20 mouse cellular contexts compared by ENCODE assay signal in genomic region chr3:88203456-88203855, GRCm38 (mm10). TPM values are rescaled to one million over a fixed set of nuclear protein-coding genes. Genes with fewer than 3 reads are reported as not detected.
DNase-seq lines count a peak whose midpoint lies in the region; ATAC-seq and TF ChIP-seq lines count a peak whose summit lies in the region.
"Had no signal": no experiment of that assay in that cellular context is flagged by ENCODE, and none has a peak within 500 bp of the region (broad histone marks: within the 10 kb centered on the region; RNA-seq: fewer than 3 reads in every experiment).

No protein-coding gene starts in this region.

- H3K4me1 ChIP-seq in midbrain, embryonic 13.5 days (replicated peaks), result peaks cover 97% of the 10 kb centered on the region
- peaks cover 63% of the 10 kb centered on the region for H3K4me1 ChIP-seq in midbrain, embryonic 10.5 days
- H3K4me1 ChIP-seq in forebrain, postnatal 0 days (ENCODE audit: insufficient read depth), result peaks cover 42% of the 10 kb centered on the region
- peaks cover 61% of the 10 kb centered on the region for H3K4me1 ChIP-seq in midbrain, embryonic 15.5 days
- no peaks in the 10 kb centered on the region for H3K4me1 ChIP-seq in kidney, adult 2 months (ENCODE audit: control insufficient read depth, insufficient read depth, low read length)

- peak overlapping the region; percentile 16 for H3K4me2 ChIP-seq in midbrain, embryonic 13.5 days (replicated peaks)
- H3K4me2 ChIP-seq in forebrain, postnatal 0 days (ENCODE audit: low read depth), result peak overlapping the region; percentile 97
- H3K4me2 ChIP-seq in midbrain, embryonic 15.5 days, result 0 out of 2 replicates have a peak overlapping the region, but pooled peaks have one; percentile 8
- H3K4me2 ChIP-seq: lung, embryonic 15.5 days had no signal

- peak overlapping the region; percentile 98 for H3K27ac ChIP-seq in midbrain, embryonic 13.5 days
- no peak overlapping the region; the same call in 1 of the 2 replicates for H3K27ac ChIP-seq in midbrain, embryonic 10.5 days (replicated peaks)
- peak overlapping the region; percentile 99 for H3K27ac ChIP-seq in forebrain, postnatal 0 days (ENCODE audit: low read depth, low read length)
- peak overlapping the region; percentile 85 for H3K27ac ChIP-seq in midbrain, embryonic 15.5 days
- H3K27ac ChIP-seq in kidney, adult 2 months (ENCODE audit: insufficient read depth, low read depth, low read length), result no peak overlapping the region
- H3K27ac ChIP-seq: heart, embryonic 10.5 days; lung, embryonic 15.5 days had no signal

- ATAC-seq in midbrain, embryonic 13.5 days, result no peak
- no peak for ATAC-seq in forebrain, postnatal 0 days
- no peak for ATAC-seq in midbrain, embryonic 15.5 days (replicated peaks)
- no peak for ATAC-seq in erythroid progenitor cell, adult 5-6 weeks (replicated peaks; ENCODE audit: low FRiP score, poor library complexity, severe bottlenecking)

- H3K9ac ChIP-seq in midbrain, embryonic 13.5 days (replicated peaks), result no peak overlapping the region
- H3K9ac ChIP-seq in forebrain, postnatal 0 days, result peak overlapping the region; percentile 96
- H3K9ac ChIP-seq in midbrain, embryonic 15.5 days, result no peak overlapping the region
- H3K9ac ChIP-seq: lung, embryonic 15.5 days had no signal

- H3K36me3 ChIP-seq in midbrain, embryonic 13.5 days, result no peaks in the 10 kb centered on the region
- no peaks in the 10 kb centered on the region for H3K36me3 ChIP-seq in midbrain, embryonic 10.5 days
- H3K36me3 ChIP-seq in forebrain, postnatal 0 days (ENCODE audit: insufficient read depth), result no peaks in the 10 kb centered on the region
- no peaks in the 10 kb centered on the region for H3K36me3 ChIP-seq in midbrain, embryonic 15.5 days (replicated peaks)
- no peaks in the 10 kb centered on the region for H3K36me3 ChIP-seq in kidney, adult 2 months (ENCODE audit: control insufficient read depth, insufficient read depth, low read length)
- H3K36me3 ChIP-seq: heart, embryonic 10.5 days; lung, embryonic 15.5 days had no signal

- TF ChIP-seq CTCF in forebrain, postnatal 0 days (IDR thresholded peaks at IDR 0.05; ENCODE audit: low read depth), result no peak
- TF ChIP-seq CTCF in kidney, adult 2 months (conservative IDR thresholded peaks at IDR 0.05; ENCODE audit: insufficient read depth, insufficient read length, low read depth, low read length), result no peak

- H3K4me3 ChIP-seq in midbrain, embryonic 13.5 days (replicated peaks), result no peak overlapping the region
- no peak overlapping the region for H3K4me3 ChIP-seq in midbrain, embryonic 10.5 days
- H3K4me3 ChIP-seq in forebrain, postnatal 0 days (ENCODE audit: low read depth, low read length), result no peak overlapping the region
- no peak overlapping the region for H3K4me3 ChIP-seq in midbrain, embryonic 15.5 days
- no peak overlapping the region for H3K4me3 ChIP-seq in kidney, adult 2 months (ENCODE audit: insufficient read depth, low read depth, low read length)
- H3K4me3 ChIP-seq: heart, embryonic 10.5 days; lung, embryonic 15.5 days had no signal

- 11% methylated on average over 5 of the region's 5 CpGs for WGBS in midbrain, embryonic 13.5 days
- WGBS in midbrain, embryonic 10.5 days, result 7% methylated on average over 5 of the region's 5 CpGs
- WGBS in forebrain, postnatal 0 days, result 4% methylated on average over 5 of the region's 5 CpGs
- WGBS in midbrain, embryonic 15.5 days, result 13% methylated on average over 5 of the region's 5 CpGs
- WGBS in kidney, adult 2 months, result 9% methylated on average over 5 of the region's 5 CpGs

- TF ChIP-seq POLR2A in kidney, adult 2 months (IDR thresholded peaks at IDR 0.05; ENCODE audit: low read depth, low read length), result no peak

- no peak for DNase-seq in midbrain, embryonic 10.5 days (ENCODE audit: low spot score)
- DNase-seq in forebrain, postnatal 0 days, result no peak
- DNase-seq in heart, adult 9 months (ENCODE audit: low spot score in 2 of 2), result no peak
- DNase-seq in kidney, adult 2 months, result no peak
- DNase-seq in urinary bladder, postnatal 25 days (ENCODE audit: low spot score), result no peak
- DNase-seq: adrenal gland, postnatal 10 days; gastrocnemius, postnatal 10 days; kidney, adult 9 months; liver; right cerebral cortex, postnatal 25 days had no signal

- H3K9me3 ChIP-seq in midbrain, embryonic 13.5 days, result no peaks in the 10 kb centered on the region
- no peaks in the 10 kb centered on the region for H3K9me3 ChIP-seq in midbrain, embryonic 10.5 days (replicated peaks)
- H3K9me3 ChIP-seq in forebrain, postnatal 0 days (ENCODE audit: low read length), result no peaks in the 10 kb centered on the region
- no peaks in the 10 kb centered on the region for H3K9me3 ChIP-seq in midbrain, embryonic 15.5 days
- H3K9me3 ChIP-seq: heart, embryonic 10.5 days; lung, embryonic 15.5 days had no signal

- peaks cover 75% of the 10 kb centered on the region for H3K27me3 ChIP-seq in midbrain, embryonic 13.5 days
- peaks cover 100% of the 10 kb centered on the region for H3K27me3 ChIP-seq in midbrain, embryonic 10.5 days (ENCODE audit: low read depth, poor library complexity, severe bottlenecking)
- H3K27me3 ChIP-seq in forebrain, postnatal 0 days (ENCODE audit: insufficient read depth, low read length), result no peaks in the 10 kb centered on the region
- H3K27me3 ChIP-seq in midbrain, embryonic 15.5 days (replicated peaks), result peaks cover 34% of the 10 kb centered on the region
- peaks cover 14% of the 10 kb centered on the region for H3K27me3 ChIP-seq in kidney, adult 2 months (replicated peaks; ENCODE audit: control insufficient read depth, insufficient read depth, low read length)

RNA-seq across cellular contexts. Expression of gene Rhbg, which starts 51.1 kb away (rescaled TPM):
- polyA plus RNA-seq in midbrain, embryonic 13.5 days (2015; fragmentation: Nextera tagmentation; extraction: Ambion mirVana), result 0.12 TPM in 1 of 2 replicates, not detected in the other
- polyA plus RNA-seq in midbrain, embryonic 10.5 days (2016; fragmentation: Nextera tagmentation; extraction: Ambion mirVana), result not detected in 2 replicates
- 0.19 TPM in 1 of 2 replicates, not detected in the other for total RNA-seq in forebrain, postnatal 0 days (2014; rRNA removed)
- polyA plus RNA-seq in forebrain, postnatal 0 days (2015; fragmentation: Nextera tagmentation; extraction: Ambion mirVana), result 0.21 and 0.25 TPM in 2 replicates
- polyA plus RNA-seq in midbrain, embryonic 15.5 days (2015; fragmentation: Nextera tagmentation; extraction: Ambion mirVana), result 0.14 TPM in 2 replicates
- not detected in 2 replicates for total RNA-seq in erythroid progenitor cell, adult 5-6 weeks (2015; ENCODE audit: low replicate concordance)
- not detected in 2 replicates for total RNA-seq in erythroid progenitor cell, adult 5-6 weeks (2017; ENCODE audit: low replicate concordance)
- 94.4 and 106 TPM in 2 replicates for polyA plus RNA-seq in kidney, adult 2 months (2012; rRNA removed)
- total RNA-seq: gastrocnemius, postnatal 10 days; hematopoietic stem cell, adult 5-6 weeks; layer of hippocampus, adult 8-10 months; megakaryocyte, adult 5-6 weeks; MEL; neutrophil, adult 5-6 weeks had no signal

Comparison
In these comparisons a context has a peak if more than half of its experiments do, and no peak if none do; other contexts are left out.
1. H3K27ac ChIP-seq: peak in midbrain, embryonic 13.5 days (single experiment), forebrain, postnatal 0 days (single experiment) and midbrain, embryonic 15.5 days (single experiment); none in midbrain, embryonic 10.5 days (single experiment) and kidney, adult 2 months (single experiment).
2. H3K4me2 ChIP-seq: peak in every context shown above with its lines; median percentile 97 in forebrain, postnatal 0 days; 16 in midbrain, embryonic 13.5 days; 8 in midbrain, embryonic 15.5 days.
3. RNA of gene Rhbg, which starts 51.1 kb away (polyA plus RNA-seq): 94.4 to 106 TPM in kidney, adult 2 months; 0.21 to 0.25 TPM in forebrain, postnatal 0 days, 0.14 TPM in midbrain, embryonic 15.5 days, 0.12 TPM in midbrain, embryonic 13.5 days and not detected in midbrain, embryonic 10.5 days; every median in the first group is over 10 times any median in the second.